Mouse (Mus musculus): Measurements from ENCODE around the gene G0s2.

- TF ChIP-seq CTCF (IDR thresholded peaks at IDR 0.05) (no peak), EP300 (IDR thresholded peaks at IDR 0.05) (no peak)
These were observed 45.5 kb downstream of the G0s2 start for GRCm38 (mm10) chr1:193227537-193227936.
